Mouse (Mus musculus) CH12.LX (cell line): ENCODE measurements around the gene Cysrt1.

Source experiments
- CHD1 ChIP-seq: IDR thresholded peaks from 2 replicates; pipeline ENCODE4 v1.6.1; 2012; ENCODE audit warnings: low read depth, low read length, improper control_type of control experiment, inconsistent platforms
- CTCF ChIP-seq, 2 experiments: IDR thresholded peaks in 1 of 2; conservative IDR thresholded peaks in 1 of 2; 2 replicates each; pipeline ENCODE4 v1.5.1; 2011 to 2012; ENCODE audit warnings: low read depth in 2 of 2, low read length in 2 of 2, improper control_type of control experiment in 1 of 2, inconsistent platforms in 1 of 2, mild to moderate bottlenecking in 1 of 2, moderate library complexity in 1 of 2
- EP300 ChIP-seq: IDR thresholded peaks from 2 replicates; pipeline ENCODE4 v1.6.1; 2011; ENCODE audit warnings: low read length, improper control_type of control experiment
- JUND ChIP-seq: conservative IDR thresholded peaks from 2 replicates; pipeline ENCODE4 v1.6.1; 2011; ENCODE audit warnings: low read depth, low read length, improper control_type of control experiment
- MEF2A ChIP-seq: IDR thresholded peaks from 2 replicates; pipeline ENCODE4 v1.6.1; 2014; ENCODE audit warnings: low read depth, mild to moderate bottlenecking, inconsistent platforms, low read length, improper control_type of control experiment, borderline replicate concordance

- TF ChIP-seq EP300 (no peak), CTCF (conservative IDR thresholded peaks at IDR 0.05 in 1 of 2, IDR thresholded peaks at IDR 0.05 in 1 of 2; ENCODE audit: low read depth in 2 of 2, low read length in 2 of 2) (no peak), CHD1 (no peak), MEF2A (no peak), JUND (no peak)
Measured at GRCm38 (mm10) chr2:25238106-25238505, 4.1 kb downstream of the Cysrt1 start.
